Mouse (Mus musculus) thymus, adult 2 months (tissue): ENCODE results near the gene Gm28308. TPM values are rescaled to one million over a fixed set of nuclear protein-coding genes. Genes with fewer than 3 reads are reported as not detected.

Experiments
- DNase-seq: peaks from one replicate; pipeline ENCODE4 v3.0.0; 2021
- H3K27ac ChIP-seq: fragments of 200-500 bp; 2 replicates; pipeline ENCODE4 v1.5.1; 2012; ENCODE audit warnings: low read length, control low read depth; ENCODE audit not compliant: control insufficient read depth, insufficient read depth
- H3K27me3 ChIP-seq: fragments of 200-500 bp; 2 replicates; pipeline ENCODE4 v1.6.1; 2012; ENCODE audit warnings: mild to moderate bottlenecking, low read length, moderate library complexity, mixed read lengths; ENCODE audit not compliant: control insufficient read depth, insufficient read depth
- H3K36me3 ChIP-seq: fragments of 200-500 bp; 2 replicates; pipeline ENCODE4 v1.6.1; 2012; ENCODE audit warnings: mild to moderate bottlenecking, low read length, moderate library complexity; ENCODE audit not compliant: control insufficient read depth, insufficient read depth
- H3K4me1 ChIP-seq: fragments of 200-500 bp; replicated peaks from 2 replicates; pipeline ENCODE4 v1.6.1; 2012; ENCODE audit warnings: low read length; ENCODE audit not compliant: control insufficient read depth, insufficient read depth
- H3K4me3 ChIP-seq: fragments of 200-500 bp; 2 replicates; pipeline ENCODE4 v1.5.1; 2012; ENCODE audit warnings: mild to moderate bottlenecking, low read length, control low read depth, moderate library complexity; ENCODE audit not compliant: control insufficient read depth, insufficient read depth
- CTCF ChIP-seq: fragments of 200-500 bp; IDR thresholded peaks from 2 replicates; pipeline ENCODE4 v1.5.1; 2012; ENCODE audit warnings: mild to moderate bottlenecking, control low read depth, low read length, moderate library complexity, borderline replicate concordance; ENCODE audit not compliant: control insufficient read depth, poor library complexity, insufficient read depth; ENCODE audit errors: extremely low read depth
- POLR2A ChIP-seq: fragments of 200-500 bp; IDR thresholded peaks from 2 replicates; pipeline ENCODE4 v1.6.1; 2012; ENCODE audit warnings: mild to moderate bottlenecking, low read length, control low read depth, moderate library complexity; ENCODE audit not compliant: control insufficient read depth, poor library complexity, insufficient read depth; ENCODE audit errors: extremely low read depth
- WGBS: fragments of 180-500 bp; shearing (Covaris S2); methylation state at CpG from one replicate; pipeline ENCODE4 v1.1.7; 2018; 5-methylcytosine and 5-hydroxymethylcytosine counted together
- polyA plus RNA-seq: library from polyadenylated mRNA; depleted of rRNA; stranded (reverse); fragments of >200 nt; gene quantifications from 2 replicates; pipeline ENCODE4 v1.2.3, GENCODE M21; 2012

Gene Gm28308
- polyA plus RNA-seq, 1 experiment = 0.24 TPM

GRCm38 (mm10) chr6:52179690-52180089 lies 33.4 kb downstream of the Gm28308 start:
- H3K4me1 ChIP-seq = no peaks in the 10 kb centered on the region
- DNase-seq = no peak
- H3K36me3 ChIP-seq = no peaks in the 10 kb centered on the region
- H3K27ac ChIP-seq = no peak overlapping the region
- no peaks in the 10 kb centered on the region for H3K27me3 ChIP-seq
- TF ChIP-seq POLR2A (no peak), CTCF (no peak)
- 92% methylated on average over 10 of the region's 10 CpGs for WGBS
- H3K4me3 ChIP-seq = no peak overlapping the region

GRCm38 (mm10) chr6:52178918-52179665 lies 34.0 kb downstream of the Gm28308 start:
- TF ChIP-seq POLR2A (no peak), CTCF (no peak)
- Histone ChIP-seq H3K4me1 (no peaks in the 10 kb centered on the region), H3K27ac (no peak overlapping the region), H3K4me3 (no peak overlapping the region), H3K36me3 (no peaks in the 10 kb centered on the region), H3K27me3 (no peaks in the 10 kb centered on the region)
- DNase-seq = no peak
- WGBS = 85% methylated on average over 4 of the region's 4 CpGs

- Histone ChIP-seq H3K4me3 (no peak overlapping the region), H3K27ac (no peak overlapping the region), H3K4me1 (no peaks in the 10 kb centered on the region), H3K36me3 (no peaks in the 10 kb centered on the region), H3K27me3 (no peaks in the 10 kb centered on the region)
- 88% methylated on average over 9 of the region's 9 CpGs for WGBS
- TF ChIP-seq CTCF (no peak), POLR2A (no peak)
- no peak for DNase-seq
Observed at GRCm38 (mm10) chr6:52177806-52178205, 35.3 kb downstream of the Gm28308 start.

GRCm38 (mm10) chr6:52177061-52177735 lies 35.9 kb downstream of the Gm28308 start, which contains the start of gene 5730596B20Rik:
Gene 5730596B20Rik, plus strand, starts transcription at chr6:52177498.
- Histone ChIP-seq H3K4me1 (no peaks in the 10 kb centered on the region), H3K27ac (no peak within 1 kb of the TSS; the same call in 1 of the 2 replicates), H3K36me3 (no peaks in the 10 kb centered on the region), H3K27me3 (no peaks in the 10 kb centered on the region), H3K4me3 (no peak within 1 kb of the TSS)
- no peak for TF ChIP-seq POLR2A
- TF ChIP-seq CTCF = no peak
- no peak for DNase-seq
- 94% methylated on average over 36 of the region's 36 CpGs for WGBS

GRCm38 (mm10) chr6:52176391-52176790 lies 36.7 kb downstream of the Gm28308 start:
- Histone ChIP-seq H3K36me3 (no peaks in the 10 kb centered on the region), H3K4me1 (no peaks in the 10 kb centered on the region), H3K27ac (no peak overlapping the region), H3K27me3 (no peaks in the 10 kb centered on the region), H3K4me3 (no peak overlapping the region)
- DNase-seq = no peak
- 80% methylated on average over 6 of the region's 6 CpGs for WGBS
- TF ChIP-seq CTCF (no peak), POLR2A (no peak)

- 74% methylated on average over 35 of the region's 35 CpGs for WGBS
- no peaks in the 10 kb centered on the region for H3K4me1 ChIP-seq
- no peak for TF ChIP-seq CTCF
- TF ChIP-seq POLR2A = no peak
- no peak overlapping the region for H3K4me3 ChIP-seq
- no peaks in the 10 kb centered on the region for H3K36me3 ChIP-seq
- no peaks in the 10 kb centered on the region for H3K27me3 ChIP-seq
- no peak for DNase-seq
- H3K27ac ChIP-seq = no peak overlapping the region
Observed at GRCm38 (mm10) chr6:52175864-52176263, 37.3 kb downstream of the Gm28308 start.
